Comparison of ENCODE assay signal across 9 mouse cellular contexts in genomic region chr15:97963329-97963988, GRCm38 (mm10). TPM values are rescaled to one million over a fixed set of nuclear protein-coding genes. Genes with fewer than 3 reads are reported as not detected.
DNase-seq lines count a peak whose midpoint lies in the region; ATAC-seq lines count a peak whose summit lies in the region.
"Had no signal": no experiment of that assay in that cellular context is flagged by ENCODE, and none has a peak within 500 bp of the region (broad histone marks: within the 10 kb centered on the region; RNA-seq: fewer than 3 reads in every experiment).

No protein-coding gene starts in this region.

- H3K27ac ChIP-seq in heart, embryonic 11.5 days (ENCODE audit: low read depth, low read length): peak overlapping the region; percentile 37; the same call in 1 of the 2 replicates
- H3K27ac ChIP-seq in hindbrain, embryonic 11.5 days (ENCODE audit: low read depth, low read length): peak overlapping the region; percentile 49; the same call in 1 of the 2 replicates

- no peak for ATAC-seq in heart, embryonic 11.5 days (replicated peaks; ENCODE audit: insufficient number of reproducible peaks, low FRiP score, low TSS enrichment)
- peak; percentile 48 for ATAC-seq in hindbrain, embryonic 11.5 days (ENCODE audit: low FRiP score)
- peak; percentile 24 for ATAC-seq in megakaryocyte-erythroid progenitor cell, adult 5-6 weeks (replicated peaks; ENCODE audit: low FRiP score, low TSS enrichment, poor library complexity, severe bottlenecking)

- peak overlapping the region; percentile 91 for H3K4me2 ChIP-seq in heart, embryonic 11.5 days
- peak overlapping the region; percentile 71 for H3K4me2 ChIP-seq in hindbrain, embryonic 11.5 days (replicated peaks; ENCODE audit: low read depth, low read length)

- no peaks in the 10 kb centered on the region for H3K9me3 ChIP-seq in heart, embryonic 11.5 days (replicated peaks; ENCODE audit: control insufficient read depth, low read length)
- no peaks in the 10 kb centered on the region for H3K9me3 ChIP-seq in hindbrain, embryonic 11.5 days (ENCODE audit: control insufficient read depth, low read length)

- H3K4me1 ChIP-seq in heart, embryonic 11.5 days (ENCODE audit: control insufficient read depth, insufficient read depth, low read length): peaks cover 4% of the 10 kb centered on the region; the same call in 1 of the 2 replicates
- H3K4me1 ChIP-seq in hindbrain, embryonic 11.5 days (replicated peaks; ENCODE audit: control insufficient read depth, insufficient read depth, low read length): peaks cover 3% of the 10 kb centered on the region; the same call in 1 of the 2 replicates

- intact Hi-C loops in heart, postnatal 36 days (cut with DNase I): loop anchor here (5.0 kb wide), 2 partner anchors 181 to 189 kb away; no protein-coding TSS in a partner anchor
- intact Hi-C loops in left cerebral cortex, postnatal 25 days (cut with DNase I): loop anchor here (2.0 to 5.0 kb wide), 2 partner anchors 179 to 256 kb away; partner anchors contain the start of gene Rpap3

- WGBS in heart, embryonic 11.5 days (ENCODE audit: insufficient replicate concordance): 17% methylated on average over 13 of the region's 13 CpGs
- 11% methylated on average over 13 of the region's 13 CpGs for WGBS in hindbrain, embryonic 11.5 days

- H3K36me3 ChIP-seq in heart, embryonic 11.5 days (ENCODE audit: control insufficient read depth, insufficient read depth, low read length): no peaks in the 10 kb centered on the region
- no peaks in the 10 kb centered on the region for H3K36me3 ChIP-seq in hindbrain, embryonic 11.5 days (ENCODE audit: control insufficient read depth, insufficient read depth, low read length)

- peak overlapping the region; percentile 86 for H3K9ac ChIP-seq in heart, embryonic 11.5 days (ENCODE audit: low read depth, low read length)
- H3K9ac ChIP-seq in hindbrain, embryonic 11.5 days (ENCODE audit: low read depth, low read length): peak overlapping the region; percentile 37

- H3K27me3 ChIP-seq in heart, embryonic 11.5 days (ENCODE audit: control insufficient read depth, insufficient read depth, low read length): no peaks in the 10 kb centered on the region
- H3K27me3 ChIP-seq in hindbrain, embryonic 11.5 days (ENCODE audit: control insufficient read depth, insufficient read depth, low read length): no peaks in the 10 kb centered on the region

- H3K4me3 ChIP-seq in heart, embryonic 11.5 days (ENCODE audit: low read depth, low read length): peak overlapping the region; percentile 67
- H3K4me3 ChIP-seq in hindbrain, embryonic 11.5 days (ENCODE audit: low read depth, low read length): peak overlapping the region; percentile 56

- DNase-seq in heart, postnatal 36 days: no peak
- DNase-seq in 416B (ENCODE audit: low read depth) (peak; percentile 59), adipocyte (ENCODE audit: low spot score) (peak; percentile 34)
- no peak for DNase-seq in hindbrain, embryonic 11.5 days (ENCODE audit: low spot score)
- no peak for DNase-seq in left cerebral cortex, postnatal 25 days (ENCODE audit: low spot score in 2 of 2)
- no peak for DNase-seq in layer of hippocampus, postnatal 36 days

RNA-seq across cellular contexts. Expression of gene Tmem106c, which starts 0.5 kb away (rescaled TPM):
- 30.1 and 34.9 TPM in 2 replicates for polyA plus RNA-seq in heart, embryonic 11.5 days (2014; fragmentation: Nextera tagmentation; extraction: Ambion mirVana)
- total RNA-seq in heart, postnatal 36 days (2021): 10 to 100 TPM; 10.6 to 12.0 TPM
- polyA plus RNA-seq in hindbrain, embryonic 11.5 days (2014; fragmentation: Nextera tagmentation; extraction: Ambion mirVana): 52.0 and 59.9 TPM in 2 replicates
- total RNA-seq in megakaryocyte-erythroid progenitor cell, adult 5-6 weeks (2014; fragmentation: Nextera tagmentation): 20.9 and 35.9 TPM in 2 replicates
- total RNA-seq in megakaryocyte-erythroid progenitor cell, adult 5-6 weeks (2017): 13.1 and 18.7 TPM in 2 replicates
- 10 to 100 TPM; 22.9 to 24.2 TPM for total RNA-seq in left cerebral cortex, postnatal 25 days (2021)
- total RNA-seq in layer of hippocampus, postnatal 36 days (2021): 10 to 100 TPM; 29.1 to 30.4 TPM

RNA-seq across cellular contexts. Expression of gene Col2a1, which starts 41.0 kb away (rescaled TPM):
- 61.9 and 80.7 TPM in 2 replicates for polyA plus RNA-seq in heart, embryonic 11.5 days (2014; fragmentation: Nextera tagmentation; extraction: Ambion mirVana)
- total RNA-seq in heart, postnatal 36 days (2021): under 1 TPM; 0.08 to 0.46 TPM
- polyA plus RNA-seq in hindbrain, embryonic 11.5 days (2014; fragmentation: Nextera tagmentation; extraction: Ambion mirVana): 128 and 132 TPM in 2 replicates
- not detected in 2 replicates for total RNA-seq in megakaryocyte-erythroid progenitor cell, adult 5-6 weeks (2014; fragmentation: Nextera tagmentation)
- total RNA-seq in megakaryocyte-erythroid progenitor cell, adult 5-6 weeks (2017): not detected in 2 replicates
- total RNA-seq in left cerebral cortex, postnatal 25 days (2021): under 1 TPM; 0.18 to 0.48 TPM
- total RNA-seq in layer of hippocampus, postnatal 36 days (2021): under 1 TPM; 0.47 to 0.48 TPM
- total RNA-seq: adrenal gland, postnatal 36 days had no signal

RNA-seq across cellular contexts. Expression of gene Vdr, which starts 53.0 kb away (rescaled TPM):
- polyA plus RNA-seq in heart, embryonic 11.5 days (2014; fragmentation: Nextera tagmentation; extraction: Ambion mirVana): 0.62 and 0.72 TPM in 2 replicates
- 1 to 10 TPM; 1.6 to 1.7 TPM for total RNA-seq in heart, postnatal 36 days (2021)
- polyA plus RNA-seq in hindbrain, embryonic 11.5 days (2014; fragmentation: Nextera tagmentation; extraction: Ambion mirVana): 0.22 TPM in 2 replicates
- 1.5 TPM in 1 of 2 replicates, not detected in the other for total RNA-seq in megakaryocyte-erythroid progenitor cell, adult 5-6 weeks (2014; fragmentation: Nextera tagmentation)
- total RNA-seq in megakaryocyte-erythroid progenitor cell, adult 5-6 weeks (2017): 0.85 and 0.88 TPM in 2 replicates
- total RNA-seq in left cerebral cortex, postnatal 25 days (2021): under 1 TPM; 0.16 to 0.82 TPM
- under 1 TPM; 0.30 to 0.37 TPM for total RNA-seq in layer of hippocampus, postnatal 36 days (2021)

Comparison
In these comparisons a context has a peak if more than half of its experiments do, and no peak if none do; other contexts are left out.
1. DNase-seq: peak in 416B (single experiment) and adipocyte (single experiment); none in heart, postnatal 36 days (0 of 2), hindbrain, embryonic 11.5 days (single experiment), left cerebral cortex, postnatal 25 days (0 of 2) and layer of hippocampus, postnatal 36 days (0 of 2).